Mouse (Mus musculus) monocyte, adult 5-6 weeks (primary cell): ENCODE results near the gene Terf2. TPM values are rescaled to one million over a fixed set of nuclear protein-coding genes. Genes with fewer than 3 reads are reported as not detected.

ENCODE experiments used
- ATAC-seq: fragments of 153-309, 156-312 bp; replicated peaks from 2 replicates; pipeline ENCODE4 v1.8.0; 2017; ENCODE audit warnings: mild to moderate bottlenecking; ENCODE audit not compliant: low TSS enrichment, insufficient number of reproducible peaks, severe bottlenecking, poor library complexity, low FRiP score
- total RNA-seq: library from RNA; stranded (forward); fragments of 200-1000, 200-491, 200-594 nt; gene quantifications from 3 replicates; pipeline ENCODE4 v1.2.3, GENCODE M21; 2017

Terf2 gene
- total RNA-seq, 1 experiment from 2014 or later = 11.3 TPM

- peak; percentile 82 for ATAC-seq
Observed at GRCm38 (mm10) chr8:107030650-107031576, 65.4 kb downstream of the Terf2 start, which contains the start of gene Vps4a. TSS of gene Vps4a (plus strand) at chr8:107031222.

- ATAC-seq = peak; percentile 48
Observed at GRCm38 (mm10) chr8:107030058-107030457, 66.3 kb downstream of the Terf2 start.

GRCm38 (mm10) chr8:107029310-107029709 lies 67.0 kb downstream of the Terf2 start:
- no peak for ATAC-seq

- no peak for ATAC-seq
Observed at GRCm38 (mm10) chr8:107023479-107023878, 72.9 kb downstream of the Terf2 start.

Other genes with a start within 250 kb of the Terf2 start
- 0.32 to 1.6 TPM (median 1.4 TPM) in 3 replicates for gene Has3, start 226.3 kb downstream of the Terf2 start, total RNA-seq
- gene Utp4, start 202.9 kb downstream of the Terf2 start, total RNA-seq = 11.8 to 14.7 TPM (median 13.0 TPM) in 3 replicates
- 11.4 to 17.9 TPM (median 13.6 TPM) in 3 replicates for gene Sntb2, start 160.8 kb downstream of the Terf2 start, total RNA-seq
- gene Vps4a, start 65.3 kb downstream of the Terf2 start, total RNA-seq = 44.7 to 57.3 TPM (median 45.4 TPM) in 3 replicates
- 7.6 to 22.4 TPM (median 8.8 TPM) in 3 replicates for gene Pdf, start 47.9 kb downstream of the Terf2 start, total RNA-seq
- 12.4 to 21.3 TPM (median 19.2 TPM) in 3 replicates for gene Cog8, start 39.9 kb downstream of the Terf2 start, total RNA-seq
- 10.0 to 41.7 TPM (median 25.7 TPM) in 3 replicates for gene Nip7, start 39.7 kb downstream of the Terf2 start, total RNA-seq
- gene Tmed6, start 30.9 kb downstream of the Terf2 start, total RNA-seq = not detected in 3 replicates
- 31.0 to 54.2 TPM (median 39.3 TPM) in 3 replicates for gene Cyb5b, start 54.1 kb upstream of the Terf2 start, total RNA-seq
- 32.2 to 90.4 TPM (median 44.0 TPM) in 3 replicates for gene Nfat5, start 196.9 kb upstream of the Terf2 start, total RNA-seq